Mouse (Mus musculus) liver, adult 2 months (tissue): ENCODE measurements around the gene Pltp. TPM values are rescaled to one million over a fixed set of nuclear protein-coding genes. Genes with fewer than 3 reads are reported as not detected.

Experiments
- DNase-seq: peaks from one replicate; pipeline ENCODE4 v3.0.0-alpha.2; 2011; ENCODE audit warnings: low read depth, low spot score; ENCODE audit errors: extremely low read depth
- H3K27ac ChIP-seq: fragments of 200-500 bp; replicated peaks from 2 replicates; pipeline ENCODE4 v1.5.1; 2012; ENCODE audit warnings: low read depth, mild to moderate bottlenecking, control low read depth, inconsistent platforms, low read length; ENCODE audit not compliant: insufficient read depth
- H3K27me3 ChIP-seq: fragments of 200-500 bp; 2 replicates; pipeline ENCODE4 v1.6.1; 2012; ENCODE audit warnings: mild to moderate bottlenecking, moderate library complexity, low read length, inconsistent platforms; ENCODE audit not compliant: control insufficient read depth, insufficient read depth
- H3K36me3 ChIP-seq: fragments of 200-500 bp; 2 replicates; pipeline ENCODE4 v1.6.1; 2012; ENCODE audit warnings: low read length, inconsistent platforms; ENCODE audit not compliant: control insufficient read depth, insufficient read depth
- H3K4me1 ChIP-seq: fragments of 200-500 bp; 2 replicates; pipeline ENCODE4 v1.6.1; 2011; ENCODE audit warnings: low read length; ENCODE audit not compliant: control insufficient read depth, insufficient read depth
- H3K4me3 ChIP-seq: fragments of 200-500 bp; 2 replicates; pipeline ENCODE4 v1.5.1; 2011; ENCODE audit warnings: low read depth, mild to moderate bottlenecking, control low read depth, low read length, moderate library complexity; ENCODE audit not compliant: insufficient read depth
- H3K79me2 ChIP-seq: fragments of 200-500 bp; 2 replicates; pipeline ENCODE4 v1.6.1; 2012; ENCODE audit warnings: inconsistent platforms, mild to moderate bottlenecking, low read length, moderate library complexity; ENCODE audit not compliant: control insufficient read depth, insufficient read depth
- H3K9ac ChIP-seq: fragments of 200-500 bp; 2 replicates; pipeline ENCODE4 v1.6.1; 2012; ENCODE audit warnings: low read depth, mild to moderate bottlenecking, control low read depth, inconsistent platforms, low read length
- CTCF ChIP-seq: fragments of 200-500 bp; IDR thresholded peaks from 2 replicates; pipeline ENCODE4 v1.5.1; 2011; ENCODE audit warnings: low read depth, low read length, control low read depth
- POLR2A ChIP-seq: fragments of 200-500 bp; IDR thresholded peaks from 2 replicates; pipeline ENCODE4 v1.6.1; 2011; ENCODE audit warnings: low read length, control low read depth; ENCODE audit not compliant: insufficient read depth; ENCODE audit errors: extremely low read depth
- WGBS: fragments of 180-500 bp; shearing (Covaris S2); methylation state at CpG from one replicate; pipeline ENCODE4 v1.1.7; 2018; 5-methylcytosine and 5-hydroxymethylcytosine counted together
- polyA plus RNA-seq: library from polyadenylated mRNA; depleted of rRNA; stranded (reverse); fragments of >200 nt; gene quantifications from 2 replicates; pipeline ENCODE4 v1.2.3, GENCODE M21; 2012
- total RNA-seq: library from RNA; depleted of rRNA; stranded (reverse); fragments of >200 nt; gene quantifications from 2 replicates; pipeline ENCODE4 v1.2.3, GENCODE M21; 2014

The Pltp gene
- total and polyA plus RNA-seq, 2 experiments = 22.1 to 92.8 TPM

- 75% methylated on average over 7 of the region's 7 CpGs for WGBS
- TF ChIP-seq POLR2A = no peak
- TF ChIP-seq CTCF = no peak
- H3K27ac ChIP-seq = no peak overlapping the region
- peaks cover 10% of the 10 kb centered on the region; the same call in 1 of the 2 replicates for H3K79me2 ChIP-seq
- no peak for DNase-seq
- no peak overlapping the region for H3K9ac ChIP-seq
- H3K27me3 ChIP-seq = no peaks in the 10 kb centered on the region
- no peaks in the 10 kb centered on the region for H3K36me3 ChIP-seq
- no peak overlapping the region for H3K4me3 ChIP-seq
- H3K4me1 ChIP-seq = peaks cover 9% of the 10 kb centered on the region
Observed at GRCm38 (mm10) chr2:164806614-164807013, 50.9 kb downstream of the Pltp start.

DNA sequence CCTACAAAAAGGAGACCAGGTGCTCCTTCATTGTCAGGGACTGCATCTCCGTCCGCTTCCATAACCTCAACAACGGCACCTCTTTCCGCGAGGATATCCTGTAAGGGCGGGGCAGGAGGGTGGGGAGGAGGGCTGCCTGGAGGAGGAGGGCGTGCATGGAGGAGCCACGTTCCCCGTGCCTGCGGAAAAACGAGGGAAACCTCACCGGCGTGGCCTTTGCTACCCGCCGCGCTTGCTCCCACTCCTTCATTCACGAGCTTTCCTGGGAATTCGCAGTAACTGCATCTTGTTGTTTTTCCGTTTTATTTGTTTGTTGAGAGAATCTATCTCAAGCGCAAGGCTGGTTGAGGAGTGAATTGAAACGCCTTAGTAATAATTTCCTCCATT is 52.2 kb downstream of the Pltp start:
- Histone ChIP-seq H3K79me2 (peaks cover 10% of the 10 kb centered on the region; the same call in 1 of the 2 replicates), H3K9ac (peak overlapping the region; percentile 78), H3K4me1 (peaks cover 9% of the 10 kb centered on the region), H3K36me3 (no peaks in the 10 kb centered on the region), H3K4me3 (peak overlapping the region; percentile 68), H3K27me3 (no peaks in the 10 kb centered on the region), H3K27ac (peak overlapping the region; percentile 87)
- TF ChIP-seq CTCF (no peak), POLR2A (no peak)
- no peak for DNase-seq
- WGBS = 1% methylated on average over 21 of the region's 21 CpGs

DNA sequence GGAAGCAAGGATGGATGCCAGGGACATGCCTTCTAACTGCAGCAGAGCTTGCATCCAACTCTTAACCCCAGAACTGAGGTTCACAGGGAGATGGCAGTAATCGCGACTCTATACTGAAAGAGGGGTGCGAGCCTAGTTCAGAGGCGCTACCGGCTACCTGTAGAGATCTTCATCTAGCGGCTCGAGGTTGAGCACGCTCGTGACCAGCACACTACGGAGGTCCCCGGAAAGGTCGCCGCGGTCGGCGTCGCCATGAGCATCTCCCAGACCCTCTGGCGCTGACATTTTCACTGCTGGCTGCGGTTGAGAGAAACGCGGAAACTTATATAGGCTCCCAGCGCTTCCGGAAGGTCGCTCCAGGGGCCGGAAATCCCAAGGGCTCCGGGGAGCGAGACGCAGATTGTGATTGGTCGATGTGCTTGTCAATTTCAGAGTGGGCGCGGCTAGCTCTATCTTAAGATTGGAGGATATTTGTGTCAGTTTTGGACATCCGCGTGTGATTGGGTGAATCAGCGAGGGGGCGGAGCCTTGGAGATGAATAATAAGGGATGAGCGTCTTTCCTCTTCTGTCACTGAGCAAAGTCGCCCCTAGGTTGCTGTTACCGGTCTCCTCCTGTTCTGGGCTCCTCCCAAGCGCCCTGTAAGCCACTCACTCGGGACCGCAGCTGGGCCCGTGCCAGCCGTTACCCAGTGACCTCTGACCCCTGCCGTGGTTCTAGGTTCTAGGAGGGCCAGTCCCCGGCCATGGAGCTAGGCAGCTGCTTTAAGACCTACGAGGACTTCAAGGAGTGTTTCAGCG is 52.8 kb downstream of the Pltp start, which contains the start of the genes Acot8 and Zswim3:
TSS of gene Acot8 (minus strand) at position 350 of the 799 bp plus-strand sequence.
TSS of gene Zswim3 (plus strand) at position 566 of the 799 bp plus-strand sequence.
- TF ChIP-seq CTCF (no peak), POLR2A (peak; percentile 85)
- DNase-seq = peak; percentile 98
- Histone ChIP-seq H3K79me2 (peaks cover 10% of the 10 kb centered on the region; the same call in 1 of the 2 replicates), H3K27me3 (no peaks in the 10 kb centered on the region), H3K27ac (peak within 1 kb of the TSS; percentile 87), H3K36me3 (no peaks in the 10 kb centered on the region), H3K4me3 (peak within 1 kb of the TSS; percentile 77), H3K9ac (peak within 1 kb of the TSS; percentile 87), H3K4me1 (peaks cover 9% of the 10 kb centered on the region)
- under 1% methylated on average over 47 of the region's 47 CpGs for WGBS

DNA sequence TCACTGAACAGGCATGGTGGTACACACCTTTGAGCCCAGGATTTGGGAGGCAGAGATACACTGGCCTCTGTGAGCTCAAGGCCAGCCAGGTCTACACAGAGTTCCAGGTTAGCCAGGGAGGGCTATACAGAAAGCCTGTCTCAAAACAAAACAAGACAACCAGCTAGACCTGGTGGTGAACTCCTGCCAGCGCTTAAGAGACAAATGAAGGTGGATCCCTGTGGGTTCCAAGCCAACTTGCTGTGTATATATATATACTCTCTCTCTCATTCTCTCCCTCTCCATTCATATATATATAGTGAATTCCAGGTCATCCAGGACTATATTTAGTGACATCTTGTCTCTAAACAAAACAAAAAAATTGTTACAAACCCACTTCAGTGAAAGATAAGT is 53.6 kb downstream of the Pltp start:
- Histone ChIP-seq H3K27ac (peak overlapping the region; percentile 76), H3K4me3 (peak overlapping the region; percentile 77), H3K36me3 (no peaks in the 10 kb centered on the region), H3K79me2 (peaks cover 10% of the 10 kb centered on the region; the same call in 1 of the 2 replicates), H3K4me1 (peaks cover 9% of the 10 kb centered on the region), H3K27me3 (no peaks in the 10 kb centered on the region), H3K9ac (peak overlapping the region; percentile 87; the same call in 1 of the 2 replicates)
- no peak for DNase-seq
- 23% methylated on average over 1 of the region's 1 CpGs for WGBS
- TF ChIP-seq POLR2A = no peak
- no peak for TF ChIP-seq CTCF

- Histone ChIP-seq H3K27ac (peak overlapping the region; percentile 76), H3K27me3 (no peaks in the 10 kb centered on the region), H3K9ac (peak overlapping the region; percentile 42), H3K4me1 (peaks cover 9% of the 10 kb centered on the region), H3K4me3 (peak overlapping the region; percentile 77), H3K36me3 (no peaks in the 10 kb centered on the region), H3K79me2 (peaks cover 10% of the 10 kb centered on the region; the same call in 1 of the 2 replicates)
- WGBS = 28% methylated on average over 16 of the region's 16 CpGs
- peak; percentile 73 for DNase-seq
- no peak for TF ChIP-seq CTCF
- TF ChIP-seq POLR2A = no peak
Observed at GRCm38 (mm10) chr2:164803201-164803920, 54.1 kb downstream of the Pltp start.
